Mouse (Mus musculus): ENCODE results near the gene Pptc7.
A peak's percentile ranks its signal among the peaks of the same experiment; 100 is the strongest.

The Pptc7 gene

GRCm38 (mm10) chr5:122334682-122335081, 50.5 kb downstream of the Pptc7 start:
- DNase-seq, result no peak

DNA sequence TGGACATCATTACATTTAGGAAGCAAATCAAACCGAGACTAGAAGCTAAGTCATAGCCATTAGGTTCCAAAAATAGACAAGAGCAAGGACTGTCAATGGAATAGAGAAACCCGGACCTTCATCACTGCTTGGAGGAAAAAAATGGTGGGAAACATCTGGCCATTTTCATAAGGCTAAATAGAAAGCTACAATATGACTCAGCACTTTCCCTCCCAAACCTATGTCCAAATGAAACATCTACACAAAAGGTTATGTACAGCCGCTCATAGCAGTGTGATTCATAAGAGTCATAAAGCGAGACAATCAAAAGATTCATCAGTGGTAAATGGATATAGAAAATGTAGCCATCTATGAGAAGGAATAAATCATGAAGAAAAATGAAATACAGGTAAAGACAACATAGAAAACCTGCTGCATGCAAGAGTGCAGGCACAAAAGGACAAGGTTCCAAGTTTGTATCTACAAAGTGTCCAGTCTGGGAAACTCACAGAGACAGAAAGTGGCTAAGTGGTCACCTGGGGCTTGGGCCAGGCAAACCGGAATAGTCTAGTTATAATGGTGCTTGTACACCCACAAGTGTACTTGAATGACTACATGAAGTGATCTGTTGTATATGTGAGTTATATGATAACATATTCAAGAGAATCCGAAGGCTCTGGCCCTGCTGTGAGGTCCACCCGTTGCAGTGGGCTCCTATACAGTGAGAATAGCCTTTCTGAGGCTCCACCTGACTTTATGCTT, 52.6 kb downstream of the Pptc7 start:
- no peak for DNase-seq

- no peak for DNase-seq
These were observed 58.7 kb downstream of the Pptc7 start for GRCm38 (mm10) chr5:122342874-122343273.

DNA sequence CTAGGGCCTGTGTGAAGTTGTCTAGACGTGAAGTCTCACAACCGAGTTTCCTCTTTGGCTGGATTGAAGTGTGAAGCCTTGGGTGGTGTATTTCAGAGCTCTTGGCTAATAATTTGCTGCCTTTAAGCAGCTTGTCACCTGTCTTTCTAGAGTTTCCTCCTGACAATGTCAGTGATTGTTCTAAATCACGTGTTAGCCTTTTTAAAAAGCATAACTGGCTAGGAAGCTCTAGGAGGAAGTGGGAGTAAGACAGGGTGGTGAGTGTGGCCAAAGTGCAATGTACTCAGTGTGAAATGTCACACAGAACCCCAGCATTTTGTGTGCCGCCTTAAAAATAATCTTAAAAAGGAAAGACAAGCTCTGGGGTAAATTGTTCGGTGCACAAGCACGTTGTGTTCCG, 59.6 kb downstream of the Pptc7 start:
- DNase-seq, result no peak

- peak; percentile 68 to 91 for DNase-seq
These were observed 60.1 kb downstream of the Pptc7 start for GRCm38 (mm10) chr5:122344260-122344659.

- no peak for DNase-seq
These were observed 61.6 kb downstream of the Pptc7 start for GRCm38 (mm10) chr5:122345777-122346176.

GRCm38 (mm10) chr5:122353807-122354491, 69.8 kb downstream of the Pptc7 start, which contains the start of the genes Rad9b and Vps29:
Gene Rad9b (minus strand): TSS chr5:122354233.
Gene Vps29 (plus strand): TSS chr5:122354369.
- DNase-seq, result peak; percentile 99 to 100

GRCm38 (mm10) chr5:122354492-122355067, 70.4 kb downstream of the Pptc7 start:
- no peak for DNase-seq

GRCm38 (mm10) chr5:122371591-122372191, 87.5 kb downstream of the Pptc7 start, which contains the start of gene Gpn3:
Gene Gpn3 (plus strand): TSS chr5:122371876.
- DNase-seq, result peak in 1 of 2 experiments; percentile 14

- DNase-seq, result peak; percentile 99 to 100
These were observed 88.1 kb downstream of the Pptc7 start, which contains the start of gene Fam216a for GRCm38 (mm10) chr5:122372192-122372769. Gene Fam216a (minus strand): TSS chr5:122372364.

DNA sequence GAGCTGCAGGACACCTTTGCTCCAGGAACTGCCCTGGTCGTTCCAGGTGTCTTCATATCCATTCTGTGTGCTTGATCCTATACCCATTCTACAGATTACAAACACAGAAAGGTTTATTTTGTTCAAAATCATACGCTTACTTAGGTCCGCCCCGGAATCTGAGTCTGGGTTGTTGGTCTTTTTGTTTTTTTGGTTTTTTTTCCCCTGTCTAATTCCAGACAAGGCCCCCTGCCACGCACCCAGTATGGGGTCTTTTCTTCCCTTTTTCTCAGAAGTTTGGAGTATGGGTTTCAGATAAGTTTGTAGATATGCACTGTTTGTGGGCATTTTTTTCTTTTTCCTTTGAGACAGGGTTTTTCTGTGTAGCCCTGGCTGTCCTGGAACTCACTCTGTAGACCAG, 88.7 kb downstream of the Pptc7 start:
- no peak for DNase-seq

Measured in kidney, postnatal 36 days (tissue).